Mouse (Mus musculus): ENCODE data around the gene Natd1. TPM values are rescaled to one million over a fixed set of nuclear protein-coding genes. Genes with fewer than 3 reads are reported as not detected.

The Natd1 gene
- polyA plus RNA-seq, 2 experiments from 2014 or later, result 5.7 to 6.8 TPM

DNA sequence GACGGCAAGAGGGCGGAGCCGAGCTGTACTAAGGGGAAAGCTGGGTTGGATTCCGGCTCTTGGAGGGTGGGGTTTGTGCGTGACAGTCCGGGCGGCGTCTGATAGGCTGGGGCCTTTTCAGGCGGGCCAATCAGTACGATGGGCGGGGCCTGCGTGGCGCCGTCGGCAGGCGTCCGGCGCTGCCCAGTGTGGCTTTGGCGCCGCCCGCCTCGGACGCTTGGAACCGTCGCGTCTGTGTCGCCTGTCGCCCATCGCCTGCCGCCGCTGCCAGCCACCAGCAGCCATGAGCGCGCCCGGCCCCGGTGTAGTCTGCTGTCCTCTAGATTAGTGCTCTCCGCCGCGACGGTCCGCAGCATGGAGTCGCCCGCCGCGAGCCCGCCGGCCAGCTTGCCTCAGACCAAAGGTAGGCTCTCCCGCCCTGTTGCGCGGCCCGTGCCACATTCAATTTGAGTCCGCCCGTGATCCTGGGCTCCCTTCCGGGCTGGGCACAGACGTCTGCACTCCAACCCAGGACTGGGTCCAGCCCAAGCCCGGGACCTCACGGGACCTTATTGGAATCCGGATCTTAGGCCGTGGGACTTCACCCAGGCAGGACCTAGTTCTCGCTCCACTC, 17.4 kb upstream of the Natd1 start, which contains the start of gene Map2k3:
TSS of gene Map2k3 (plus strand) at position 165 of the 613 bp plus-strand sequence.
- ATAC-seq, result peak; percentile 82

DNA sequence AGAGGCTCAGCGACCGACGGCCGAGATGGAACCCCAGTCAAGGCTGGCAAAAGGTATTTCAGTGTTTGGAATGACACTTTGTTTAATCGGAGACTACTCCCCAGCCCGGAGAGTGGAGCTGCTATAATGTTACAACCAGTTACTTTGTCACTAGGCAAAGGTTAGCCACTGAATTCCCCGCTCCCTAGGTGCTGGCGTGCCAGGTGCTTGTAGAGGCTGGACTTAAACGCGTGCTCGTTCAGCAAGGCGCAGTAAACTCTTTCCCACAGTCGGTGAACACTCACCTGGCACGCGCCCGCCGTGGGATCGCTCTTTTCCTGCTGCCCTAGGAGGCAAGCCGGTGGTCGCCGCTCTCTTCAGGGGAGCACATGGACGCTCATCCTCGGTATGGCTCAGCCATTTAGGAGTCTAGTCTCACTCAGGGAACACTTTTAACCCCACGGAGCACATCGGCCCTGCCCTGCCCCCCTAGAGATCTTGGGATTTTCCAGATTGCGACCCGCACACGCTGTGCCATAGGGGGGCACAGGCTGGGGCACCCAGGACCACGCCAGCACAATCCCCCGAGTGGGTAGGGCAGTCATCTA, 16.8 kb upstream of the Natd1 start:
- ATAC-seq, result peak; percentile 1

DNA sequence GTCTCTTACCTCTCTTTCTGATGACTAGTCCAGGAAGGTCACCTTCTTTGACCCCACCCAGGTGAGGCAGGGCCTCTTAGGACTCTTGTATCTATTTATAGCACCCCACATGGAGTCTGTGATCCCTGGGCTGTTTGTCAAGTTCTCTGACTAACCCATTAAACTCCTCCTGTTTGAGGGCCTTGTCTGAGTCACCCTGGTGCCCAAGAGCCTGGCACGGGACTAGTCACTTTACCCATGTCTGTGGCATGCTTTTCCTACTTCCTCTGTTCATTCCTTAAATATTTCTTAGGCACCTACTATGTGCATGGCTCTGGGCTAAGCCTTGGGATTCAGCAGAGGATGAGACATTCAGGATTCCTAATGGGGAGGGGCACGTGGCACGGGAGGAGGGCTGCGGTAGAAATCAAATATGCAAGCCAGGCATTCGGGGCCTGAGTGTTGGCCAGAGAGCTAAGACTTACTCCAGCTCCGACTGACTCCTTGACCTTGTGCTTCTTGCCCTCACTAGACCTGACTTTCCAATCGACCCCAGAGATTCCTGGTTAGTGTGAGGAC, 16.3 kb upstream of the Natd1 start:
- ATAC-seq, result no peak

DNA sequence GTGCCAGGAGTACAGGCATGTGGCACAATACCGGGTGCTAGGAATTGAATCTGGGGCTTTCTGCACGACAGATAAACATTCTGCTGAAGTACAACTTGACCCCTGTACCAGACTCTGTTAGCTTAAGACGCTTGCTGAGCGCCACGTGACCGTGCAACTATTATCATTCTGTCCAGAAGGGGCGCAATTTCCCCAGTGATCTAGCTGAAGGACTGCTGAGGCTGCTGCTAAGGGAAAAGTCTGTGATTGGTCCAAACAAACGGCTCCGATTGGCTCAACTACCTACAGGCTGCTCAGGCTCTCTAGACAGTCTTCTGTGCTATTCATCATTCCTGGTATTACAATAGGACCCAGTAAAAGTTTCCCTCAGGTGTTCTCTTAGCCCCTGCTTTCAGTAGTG, 12.7 kb upstream of the Natd1 start:
- ATAC-seq, result peak; percentile 64

DNA sequence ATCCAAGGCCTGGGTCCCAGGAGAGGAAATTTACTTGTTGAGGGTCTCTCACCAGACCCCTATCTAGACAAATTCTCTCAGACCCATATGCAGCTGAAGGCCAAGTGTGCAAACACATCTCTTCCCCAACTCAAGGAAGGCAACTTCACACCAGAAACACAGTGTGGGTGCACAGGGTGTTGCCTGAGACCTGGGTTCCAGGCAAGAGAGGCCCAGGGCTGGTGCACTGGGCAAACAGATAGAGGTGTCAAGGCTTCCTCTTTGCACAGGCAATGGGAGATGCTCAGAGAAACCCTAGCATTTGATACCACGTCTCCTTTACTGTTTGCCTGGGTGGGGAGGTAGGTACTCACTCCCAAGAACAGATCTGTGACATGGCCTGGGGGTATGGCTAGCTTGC, 10.4 kb upstream of the Natd1 start:
- ATAC-seq, result no peak

DNA sequence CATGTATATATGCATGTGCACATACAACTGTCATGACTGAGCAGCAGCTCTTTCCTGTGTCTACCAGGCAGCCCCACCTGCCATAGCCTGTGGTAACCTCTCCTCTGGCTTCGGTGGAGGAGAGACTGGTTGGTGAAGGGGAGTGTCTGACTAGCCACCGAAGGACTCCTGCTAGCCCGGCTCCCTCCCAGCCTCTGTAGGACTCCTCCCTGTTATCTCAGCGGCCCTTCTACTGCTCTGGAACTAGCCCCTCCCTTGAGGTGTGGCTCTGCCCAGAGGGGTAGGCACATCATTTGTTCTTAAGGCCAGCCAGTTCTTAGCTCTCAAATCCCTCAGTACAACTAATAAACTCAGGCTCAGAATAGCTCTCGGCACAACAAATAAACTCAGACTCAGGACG, 9.9 kb upstream of the Natd1 start:
- ATAC-seq, result no peak

DNA sequence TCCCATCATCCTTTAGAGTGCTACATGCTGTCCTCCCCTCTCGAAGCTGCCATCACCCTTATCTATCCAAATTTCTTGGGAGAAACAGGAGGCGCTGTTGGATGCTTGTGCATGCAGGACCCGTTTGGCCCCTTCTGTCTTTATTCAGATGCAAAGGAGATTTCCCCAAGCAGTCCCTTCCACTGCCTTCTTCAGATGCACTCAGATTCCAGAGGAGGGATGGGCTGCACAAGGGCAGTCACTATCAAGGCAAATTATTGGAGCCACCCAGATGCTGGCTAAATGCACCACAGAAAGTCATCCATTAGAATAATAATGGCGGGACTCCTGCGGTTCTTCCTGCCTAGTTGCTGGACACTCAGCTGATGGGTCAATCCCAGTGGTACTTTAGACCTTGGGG, 8.4 kb upstream of the Natd1 start:
- no peak for ATAC-seq

DNA sequence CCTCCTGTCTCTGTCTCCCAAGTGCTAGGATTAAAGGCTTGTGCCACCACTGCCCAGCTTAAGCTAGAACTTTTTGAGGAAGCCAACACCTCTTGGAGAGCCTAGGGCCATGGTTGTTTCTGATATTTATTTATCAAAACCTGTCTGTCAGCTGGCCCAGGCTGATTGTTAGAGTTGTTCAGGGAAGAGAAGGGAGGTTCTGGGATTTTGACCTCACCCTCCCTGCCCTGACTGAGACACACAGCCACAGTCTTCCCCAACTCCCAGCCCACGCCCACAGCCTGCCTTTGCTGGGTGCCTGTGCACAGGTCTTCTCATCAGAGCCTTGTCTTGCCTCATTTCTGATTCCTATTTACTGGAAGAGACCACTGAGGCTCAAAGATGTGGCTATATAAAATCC, 7.6 kb upstream of the Natd1 start:
- ATAC-seq, result no peak

DNA sequence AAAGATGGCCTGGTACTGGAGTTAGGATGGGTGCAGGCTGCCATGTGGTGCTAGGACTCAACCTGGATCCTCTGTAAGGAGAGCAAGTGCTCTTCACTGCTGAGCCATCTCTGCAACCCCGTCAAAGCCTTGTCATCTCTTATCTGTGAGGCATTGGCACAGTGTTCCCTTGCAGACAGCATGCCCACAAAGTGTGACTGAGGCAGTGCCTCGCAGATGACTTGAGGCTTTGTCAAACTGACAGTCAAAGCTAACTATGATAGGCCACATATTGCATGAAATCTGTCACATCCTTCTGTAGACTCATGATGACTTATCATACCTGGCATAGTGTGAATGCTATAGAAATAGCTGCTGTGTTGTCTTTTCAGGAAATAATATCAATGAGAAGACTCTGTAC, 5.5 kb upstream of the Natd1 start:
- no peak for ATAC-seq

DNA sequence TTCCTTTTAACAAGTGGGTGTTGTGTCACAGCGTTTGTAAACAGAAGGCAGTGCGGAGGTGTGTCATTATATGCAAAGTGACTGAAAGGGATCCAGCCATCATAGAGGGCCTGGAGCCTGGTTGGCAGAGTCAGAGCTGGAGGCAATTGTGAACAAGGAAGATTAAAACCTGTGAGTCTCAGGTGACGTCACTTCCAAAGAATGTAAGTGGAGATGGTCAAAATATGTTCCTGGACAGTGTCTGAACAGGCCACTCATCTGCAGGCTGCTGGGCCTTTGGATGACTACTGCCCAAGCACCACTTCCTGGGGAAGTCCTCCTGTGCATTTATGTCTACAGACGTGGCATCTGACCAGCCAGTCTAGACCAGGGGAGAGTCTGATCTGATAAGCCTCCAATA, 651 bp upstream of the Natd1 start:
- ATAC-seq, result no peak

DNA sequence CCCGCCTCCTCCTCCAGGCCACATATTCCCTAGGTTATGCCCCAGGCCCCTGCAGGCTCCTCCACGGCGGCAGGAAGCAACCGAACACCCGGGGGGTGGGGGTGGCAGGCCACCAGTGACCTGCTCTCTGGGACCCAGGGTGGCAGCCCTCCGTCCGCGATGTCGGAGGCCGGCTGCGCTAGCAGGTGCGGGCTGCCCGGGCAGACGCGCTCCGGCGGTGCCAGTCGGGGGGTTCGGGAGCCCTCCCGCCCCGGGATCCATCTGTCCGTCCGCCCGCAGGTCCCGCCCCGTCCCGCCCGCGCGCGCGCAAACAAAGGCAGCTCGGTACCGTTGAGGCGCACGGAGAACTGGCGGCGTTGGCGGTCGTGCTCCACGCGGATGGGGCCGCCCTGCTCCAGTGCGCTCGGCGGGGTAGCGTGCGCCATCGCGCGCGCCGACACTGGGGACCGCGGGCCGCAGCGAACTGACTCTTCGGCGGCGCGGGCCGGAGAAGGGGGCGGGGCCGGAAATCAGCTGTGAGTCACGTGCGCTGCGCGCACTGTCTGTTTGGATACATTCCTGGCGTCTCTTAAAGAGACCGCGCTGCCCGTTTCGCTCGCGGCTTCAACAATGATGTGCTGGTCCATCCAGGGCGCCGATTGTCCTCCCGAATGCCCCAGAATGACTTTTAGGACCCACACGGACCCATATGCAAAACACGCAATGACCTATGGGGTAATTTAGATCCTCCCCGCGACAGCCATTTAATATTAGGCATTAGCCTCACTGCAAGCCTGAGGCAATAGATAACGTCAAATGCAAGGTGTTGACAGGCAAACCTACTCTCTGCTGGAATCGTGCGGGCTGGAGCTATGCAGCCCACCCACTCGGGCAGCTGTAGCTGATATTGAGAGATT, 1.0 kb downstream of the Natd1 start:
- peak; percentile 93 for ATAC-seq

DNA sequence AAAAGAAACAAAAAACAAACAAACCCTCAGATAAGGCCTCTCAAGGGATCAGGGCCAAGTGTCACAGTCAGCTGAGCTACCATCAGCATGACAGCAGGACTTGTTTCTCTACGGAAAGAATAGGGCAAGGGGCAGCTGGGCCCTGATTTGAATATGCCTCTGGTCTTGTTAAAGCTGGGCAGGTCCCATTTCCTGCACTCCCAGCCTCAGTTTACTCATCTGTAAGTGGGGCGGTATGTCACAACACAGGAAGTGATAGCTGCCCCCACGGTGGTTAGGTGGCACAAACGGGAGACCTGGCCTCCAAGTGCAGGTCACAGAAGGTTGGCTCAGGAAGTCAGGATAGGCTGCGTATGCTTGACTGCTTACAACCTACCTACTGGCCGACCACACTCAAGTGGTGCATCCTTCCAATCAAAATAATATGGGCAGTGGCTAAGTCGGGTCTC, 2.0 kb downstream of the Natd1 start:
- no peak for ATAC-seq

DNA sequence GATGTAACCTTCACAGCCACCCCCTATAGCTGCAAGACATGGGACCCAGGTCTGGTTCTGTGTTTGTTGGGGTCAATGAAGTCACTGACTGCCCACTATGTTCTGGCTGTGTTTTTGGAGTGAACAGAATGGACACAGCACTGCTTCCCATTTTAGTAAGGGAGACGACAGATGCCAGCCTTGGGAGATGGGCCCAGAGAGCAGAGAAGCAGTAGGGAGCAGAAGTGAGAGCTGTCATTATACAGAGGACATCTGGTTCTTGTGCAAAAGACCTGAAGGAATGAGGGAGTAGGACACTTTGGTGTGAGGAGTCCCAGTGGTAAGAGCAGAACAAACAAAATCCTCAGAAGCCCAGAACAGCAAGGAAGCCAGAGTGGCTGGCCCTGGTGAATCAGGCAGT, 4.9 kb downstream of the Natd1 start:
- ATAC-seq, result no peak

DNA sequence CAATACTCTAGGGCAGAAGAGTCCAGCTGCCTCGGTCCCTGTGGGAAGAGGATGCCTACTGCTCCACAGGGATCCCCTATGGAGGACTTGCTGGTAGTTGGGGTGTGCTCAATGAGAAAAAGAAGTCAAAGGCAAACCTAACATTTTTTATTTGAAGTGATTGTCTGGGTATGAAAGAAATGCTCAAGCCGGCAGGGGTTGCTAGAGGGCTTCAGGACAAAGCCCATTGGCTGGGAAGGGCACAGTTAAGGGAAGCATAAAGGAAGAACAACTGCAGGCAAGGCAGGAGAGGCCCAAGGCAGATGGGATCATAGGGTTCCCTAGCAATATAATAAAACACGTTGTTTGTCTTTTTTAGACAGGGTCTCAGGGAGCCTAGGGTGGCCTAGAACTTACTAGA, 6.5 kb downstream of the Natd1 start:
- ATAC-seq, result no peak

DNA sequence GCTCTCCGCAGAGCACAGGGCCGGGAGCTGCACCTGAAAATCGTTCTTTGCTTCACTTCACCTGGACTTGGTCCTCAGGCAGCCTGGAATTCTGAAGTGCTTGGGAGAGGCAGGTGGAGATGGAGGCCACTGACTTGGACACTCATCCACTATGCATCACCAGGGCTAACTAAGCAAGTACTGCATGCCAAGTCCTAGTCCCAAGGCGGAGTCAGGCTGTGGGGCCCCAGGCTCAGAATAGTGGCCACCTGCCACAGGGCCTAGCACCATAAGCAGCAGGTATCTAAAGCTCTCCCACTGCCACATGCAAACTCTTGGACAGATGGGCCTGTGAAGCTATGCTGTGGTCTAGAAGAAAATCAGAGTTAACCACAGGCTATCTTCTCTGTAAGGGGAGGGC, 8.1 kb downstream of the Natd1 start:
- no peak for ATAC-seq

DNA sequence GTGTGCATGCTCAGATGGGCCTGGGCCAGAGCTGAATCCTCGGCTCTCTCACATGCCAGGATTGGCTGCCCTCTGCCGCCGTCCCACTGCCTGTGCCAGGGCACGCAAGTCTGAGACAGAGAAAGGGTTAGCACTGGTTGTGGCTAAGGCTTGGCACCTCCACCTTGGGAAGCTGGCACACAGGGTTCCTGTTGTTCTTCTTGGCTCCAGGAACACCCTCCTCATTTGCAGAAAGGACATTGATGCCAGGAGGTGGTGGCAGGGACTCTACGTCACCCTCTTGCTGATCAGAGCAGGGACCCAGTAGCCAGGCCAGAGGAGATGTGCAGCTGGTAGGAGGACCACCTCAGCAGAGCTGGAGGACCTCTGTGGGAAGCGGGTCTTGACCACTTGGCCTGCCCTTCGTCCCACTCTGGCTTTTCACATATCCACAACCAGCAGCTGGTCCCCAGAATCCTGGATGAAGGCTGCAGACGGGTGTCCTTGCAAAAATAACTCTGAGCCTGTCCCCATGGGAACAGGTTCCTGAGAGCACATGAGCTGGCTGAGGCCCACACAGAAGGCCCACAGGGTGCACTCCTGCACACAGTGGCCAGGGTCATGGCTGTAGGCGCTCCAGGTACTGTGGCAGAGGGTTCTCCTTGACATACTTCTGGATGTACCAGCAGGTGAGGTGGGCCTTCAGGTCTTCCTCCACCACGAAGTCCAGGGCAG, 9.0 kb downstream of the Natd1 start:
- no peak for ATAC-seq

DNA sequence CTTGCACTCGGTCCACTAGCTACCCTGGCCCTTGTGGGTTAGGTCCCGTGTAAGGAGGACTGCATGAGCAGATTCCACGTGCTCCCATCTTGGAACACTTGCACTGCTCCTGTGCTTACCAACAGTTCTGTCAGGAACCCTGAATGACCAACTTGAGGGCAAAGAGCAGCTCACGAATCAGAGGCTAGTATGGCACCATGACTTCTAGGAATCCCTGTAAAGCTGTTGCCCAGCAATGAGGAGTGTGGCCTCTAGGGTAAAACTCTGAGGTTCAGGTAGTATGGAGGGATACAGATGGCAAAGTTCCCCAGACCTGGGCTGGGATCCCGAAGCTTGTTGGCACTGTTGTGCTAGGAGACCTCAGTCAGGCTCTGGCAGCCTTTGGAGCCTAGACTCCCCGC, 10.9 kb downstream of the Natd1 start:
- ATAC-seq, result no peak

DNA sequence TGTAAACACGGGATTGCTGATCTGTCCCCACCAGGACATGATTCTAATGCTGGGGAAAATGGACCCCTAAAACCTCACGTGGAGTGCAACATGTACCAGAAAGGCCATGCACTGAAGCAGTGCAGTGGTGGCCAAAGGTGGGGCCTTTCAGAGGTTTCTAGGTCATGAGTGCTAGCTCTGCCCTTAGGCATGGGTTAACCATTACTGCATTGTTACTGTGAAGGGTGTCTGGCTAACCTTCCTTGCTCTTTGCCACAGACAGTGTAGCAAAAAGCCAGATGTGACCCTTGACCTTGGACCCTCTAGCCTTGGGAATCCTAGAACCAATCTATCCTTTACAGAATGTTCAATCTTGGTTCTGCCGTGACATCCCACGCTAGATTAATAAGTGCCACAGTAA, 12.1 kb downstream of the Natd1 start:
- no peak for ATAC-seq

DNA sequence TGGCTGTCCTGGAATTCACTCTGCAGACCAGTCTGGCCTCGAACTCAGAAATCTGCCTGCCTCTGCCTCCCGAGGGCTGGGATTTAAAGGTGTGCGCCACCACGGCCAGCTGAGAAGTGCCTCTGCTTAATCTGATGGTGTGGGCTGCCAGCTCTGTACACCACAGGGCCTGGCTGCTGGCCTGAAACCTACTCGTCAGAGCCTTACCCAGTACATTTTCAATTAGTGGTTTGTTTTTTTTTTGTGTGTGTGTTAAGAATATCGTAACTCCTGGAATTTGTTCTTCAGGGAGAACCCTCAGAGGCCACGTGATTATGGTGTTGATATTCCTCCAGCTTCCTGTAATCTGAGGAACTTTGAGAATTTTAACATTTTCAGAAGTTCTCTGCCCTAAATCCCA, 12.5 kb downstream of the Natd1 start:
- ATAC-seq, result no peak

DNA sequence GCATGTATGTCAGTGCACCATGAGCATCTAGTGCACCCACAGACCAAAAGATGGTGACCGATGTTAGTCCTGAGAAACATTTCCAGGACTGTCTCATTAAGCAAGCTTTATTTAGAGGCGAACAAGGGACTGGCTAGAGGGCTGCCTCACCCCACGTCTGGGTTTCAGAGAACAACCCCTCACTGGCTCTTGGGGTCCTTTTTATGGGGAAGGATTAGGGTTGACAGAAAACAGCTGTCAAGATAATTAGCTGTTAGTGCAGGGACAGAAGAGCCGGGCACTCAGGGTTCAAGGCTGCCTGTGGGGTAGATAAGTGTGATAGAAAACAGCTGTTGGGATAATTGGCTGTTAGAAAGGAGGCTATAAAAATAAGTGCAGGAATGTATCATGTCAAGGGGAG, 18.6 kb downstream of the Natd1 start:
- ATAC-seq, result no peak

DNA sequence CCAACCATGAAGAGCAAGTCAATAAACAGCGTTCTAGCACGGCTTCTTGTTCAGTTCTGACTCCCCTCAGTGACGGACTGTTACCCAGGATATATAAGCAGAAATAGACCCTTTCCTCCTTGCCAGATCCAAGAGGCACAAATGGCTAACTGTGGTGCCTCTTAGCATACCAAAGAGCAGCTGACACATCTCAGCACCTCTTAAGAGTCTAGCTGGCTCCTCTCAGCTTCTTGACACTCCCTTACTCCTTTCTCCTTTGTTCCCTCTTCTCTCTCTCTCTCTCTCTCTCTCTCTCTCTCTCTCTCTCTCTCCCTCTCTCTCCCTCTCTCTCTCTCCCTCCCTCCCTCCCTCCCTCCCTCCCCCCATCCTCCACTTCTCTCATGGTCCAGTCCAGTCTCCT, 23.8 kb downstream of the Natd1 start:
- no peak for ATAC-seq

DNA sequence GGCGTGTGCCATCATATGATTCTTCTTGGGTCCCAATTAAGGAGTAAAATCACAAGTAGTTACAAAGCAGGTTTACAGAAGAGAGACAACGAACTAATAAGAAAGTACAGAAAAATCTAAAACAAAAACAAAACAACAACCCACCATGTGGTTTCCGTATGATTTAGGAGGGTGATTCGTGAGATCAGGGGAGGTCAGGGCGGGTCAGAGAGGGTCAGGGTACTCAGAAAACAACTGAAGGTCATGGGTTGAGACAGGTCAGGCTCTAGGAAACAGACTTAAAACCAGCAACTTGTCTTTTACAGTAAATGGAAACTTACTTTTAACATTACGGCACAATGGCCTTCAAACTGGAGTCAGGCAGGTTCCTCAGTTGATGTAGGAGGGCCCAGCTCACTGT, 24.3 kb downstream of the Natd1 start:
- no peak for ATAC-seq

DNA sequence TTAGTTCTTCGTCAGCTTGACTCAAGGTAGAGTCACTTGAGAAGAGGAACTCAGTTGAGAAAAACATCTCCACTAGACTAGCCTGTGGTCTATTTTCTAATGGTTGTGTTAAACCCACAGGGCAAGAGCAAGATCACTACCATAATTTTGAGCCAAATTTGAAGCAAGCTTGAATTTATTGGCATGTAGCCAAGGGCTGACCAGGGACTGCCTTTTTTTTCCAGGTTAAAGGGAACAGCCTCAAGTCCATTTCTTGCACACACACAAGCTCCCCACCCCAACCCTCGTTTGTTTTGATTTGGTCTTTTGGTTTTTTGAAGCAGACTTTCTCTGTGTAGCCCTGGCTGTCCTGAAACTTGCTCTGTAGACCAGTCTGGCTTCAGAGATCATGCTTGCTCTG, 24.7 kb downstream of the Natd1 start:
- no peak for ATAC-seq
